Mouse (Mus musculus) urinary bladder, adult 18-20 months (tissue): ENCODE data around the gene Gcgr.

ENCODE experiments used
- DNase-seq, 2 experiments: peaks; one replicate each; pipeline ENCODE4 v3.0.0; 2022; ENCODE audit warnings: low spot score in 2 of 2, mixed read lengths in 2 of 2

Gene Gcgr

DNA sequence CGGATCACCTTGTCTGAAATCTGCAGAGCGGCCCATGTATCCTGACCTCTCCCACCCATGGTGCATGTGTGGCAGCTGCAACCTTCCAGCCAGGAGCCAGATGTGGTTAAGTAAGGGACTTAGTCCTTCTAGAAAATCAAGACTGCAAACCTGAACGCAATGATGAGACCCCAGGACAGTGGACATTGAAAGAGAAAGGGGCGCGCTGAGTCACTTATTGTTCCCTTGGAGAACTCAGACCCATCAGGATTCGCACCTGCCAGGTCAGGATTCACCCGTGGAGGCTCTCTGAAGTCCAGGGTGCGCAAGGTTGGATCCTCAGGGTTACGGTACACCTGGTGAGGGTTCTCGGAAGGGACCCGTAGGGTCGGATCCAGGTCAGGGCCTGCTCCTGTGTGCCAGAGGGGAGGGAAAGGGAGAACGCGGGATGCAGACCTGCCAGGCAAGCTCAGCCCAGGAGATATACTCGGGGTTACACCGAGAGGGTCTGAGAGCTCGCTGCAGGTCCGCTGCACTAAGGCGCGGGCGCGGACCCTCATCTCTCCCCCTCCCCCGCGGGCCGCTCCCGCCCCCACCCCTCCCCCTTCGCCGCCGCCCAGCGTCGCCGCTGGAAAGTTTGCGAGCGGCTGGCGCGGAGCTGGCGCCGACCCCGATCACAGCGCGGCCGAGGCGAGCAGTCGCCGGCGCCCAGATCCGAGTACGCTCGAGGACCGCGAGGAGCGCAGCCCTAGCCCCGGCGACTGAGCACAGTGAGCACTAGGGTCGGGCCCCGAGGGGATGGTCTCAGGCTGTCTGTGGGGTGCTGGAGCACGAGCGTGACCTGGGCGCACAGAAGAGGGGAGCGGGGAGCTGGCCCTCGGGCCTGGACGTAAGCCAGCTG is at the start of gene Gcgr:
TSS of gene Gcgr (plus strand) at position 615 of the 880 bp plus-strand sequence.
- DNase-seq, result no peak

DNA sequence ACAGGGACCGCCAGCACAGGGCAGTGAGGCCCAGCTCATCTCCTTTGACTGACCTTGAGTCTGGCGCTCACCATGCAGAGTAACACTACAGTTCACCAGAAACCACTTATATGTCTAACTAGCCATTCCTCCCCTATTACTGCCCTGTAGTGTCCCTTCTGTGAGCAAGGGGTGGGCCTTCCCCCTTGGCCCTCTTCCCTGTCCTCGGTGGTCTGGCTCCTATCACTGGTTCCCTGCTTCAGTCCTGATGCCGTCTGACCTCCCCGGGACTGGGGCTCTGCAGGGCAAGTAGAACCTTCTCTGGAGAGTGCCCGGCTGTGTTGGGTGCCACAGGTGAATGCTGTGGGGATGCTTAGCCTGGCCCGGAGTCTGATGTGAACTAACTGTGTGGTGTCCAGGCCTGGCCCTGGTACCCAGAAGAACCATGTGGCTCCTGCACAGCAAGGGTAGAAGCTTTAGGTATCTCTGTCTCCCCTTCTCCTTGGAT is 47.0 kb upstream of the Gcgr start:
- DNase-seq, result no peak

DNA sequence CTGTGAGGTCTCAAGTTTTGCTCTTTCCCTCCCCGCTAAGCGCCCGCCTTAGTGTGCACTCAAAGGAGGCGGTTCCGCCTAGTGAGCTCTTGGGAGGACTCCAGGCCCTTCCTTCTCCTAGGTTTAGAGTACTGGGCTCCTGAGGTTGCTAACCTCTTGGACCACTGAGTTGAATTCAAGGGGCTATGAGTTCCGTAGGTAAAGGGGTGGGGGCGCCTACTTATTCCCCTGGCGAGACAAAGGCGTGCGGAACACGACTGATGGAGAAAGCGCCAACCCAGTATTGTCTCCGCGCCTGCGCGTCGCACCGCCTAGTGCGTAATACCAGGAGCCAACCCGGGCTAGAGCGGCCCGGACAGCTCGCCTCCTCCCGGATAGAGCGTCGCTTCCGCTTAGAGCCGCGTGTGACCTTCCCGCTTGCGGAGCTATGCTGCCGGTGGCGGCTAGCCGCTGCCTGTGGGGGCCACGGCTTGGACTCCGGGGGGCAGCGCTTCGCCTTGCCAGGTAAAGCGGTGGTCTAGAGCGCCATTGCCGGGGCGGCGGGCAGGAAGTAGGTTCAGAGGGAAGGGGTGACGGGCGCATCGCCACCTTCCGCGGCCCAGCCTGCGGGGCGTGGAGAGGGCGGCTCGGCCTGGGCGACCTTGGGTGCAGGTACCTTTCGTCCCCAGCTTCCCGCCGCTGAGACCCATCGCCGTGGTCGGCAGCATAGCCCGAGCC is 46.1 kb upstream of the Gcgr start, which contains the start of gene Mrpl12:
TSS of gene Mrpl12 (plus strand) at position 349 of the 717 bp plus-strand sequence.
- DNase-seq, result peak; percentile 82 to 84

DNA sequence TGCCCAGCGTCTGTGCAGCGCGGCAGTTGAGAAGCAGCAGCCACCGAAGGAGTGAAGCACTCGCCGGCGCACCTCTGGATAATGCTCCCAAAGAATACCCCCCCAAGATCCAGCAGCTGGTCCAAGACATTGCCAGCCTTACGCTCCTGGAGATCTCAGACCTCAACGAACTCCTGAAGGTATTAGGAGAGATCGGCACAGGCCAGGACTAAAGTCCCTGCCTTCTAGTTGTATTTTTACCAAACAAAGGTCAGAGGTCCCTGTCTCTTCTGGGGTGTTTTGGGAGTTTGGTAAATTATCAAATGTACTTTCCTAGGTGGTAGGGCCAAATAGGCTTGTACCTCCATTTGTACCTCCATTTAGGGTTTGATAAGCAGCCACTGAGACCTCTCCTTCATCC is 45.2 kb upstream of the Gcgr start:
- DNase-seq, result no peak

DNA sequence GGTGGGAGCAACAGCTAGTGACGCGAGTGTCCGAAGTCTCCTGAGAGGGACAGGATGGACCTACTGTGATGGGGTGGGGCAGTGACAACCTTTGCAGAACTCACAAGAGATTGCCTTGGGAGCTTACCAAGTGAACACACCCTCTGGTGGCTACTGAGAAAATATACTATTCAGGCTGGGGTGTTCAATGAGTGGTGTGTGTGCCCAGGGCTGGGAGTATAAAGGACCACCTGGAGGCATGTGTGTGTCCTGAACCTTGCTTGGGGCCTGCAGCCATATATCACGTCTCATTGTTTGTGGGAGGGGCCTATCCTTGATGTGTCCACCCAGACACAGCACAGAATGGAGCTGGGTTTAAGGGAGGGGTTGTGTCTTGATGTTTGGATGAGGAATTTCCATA is 42.0 kb upstream of the Gcgr start:
- DNase-seq, result no peak

DNA sequence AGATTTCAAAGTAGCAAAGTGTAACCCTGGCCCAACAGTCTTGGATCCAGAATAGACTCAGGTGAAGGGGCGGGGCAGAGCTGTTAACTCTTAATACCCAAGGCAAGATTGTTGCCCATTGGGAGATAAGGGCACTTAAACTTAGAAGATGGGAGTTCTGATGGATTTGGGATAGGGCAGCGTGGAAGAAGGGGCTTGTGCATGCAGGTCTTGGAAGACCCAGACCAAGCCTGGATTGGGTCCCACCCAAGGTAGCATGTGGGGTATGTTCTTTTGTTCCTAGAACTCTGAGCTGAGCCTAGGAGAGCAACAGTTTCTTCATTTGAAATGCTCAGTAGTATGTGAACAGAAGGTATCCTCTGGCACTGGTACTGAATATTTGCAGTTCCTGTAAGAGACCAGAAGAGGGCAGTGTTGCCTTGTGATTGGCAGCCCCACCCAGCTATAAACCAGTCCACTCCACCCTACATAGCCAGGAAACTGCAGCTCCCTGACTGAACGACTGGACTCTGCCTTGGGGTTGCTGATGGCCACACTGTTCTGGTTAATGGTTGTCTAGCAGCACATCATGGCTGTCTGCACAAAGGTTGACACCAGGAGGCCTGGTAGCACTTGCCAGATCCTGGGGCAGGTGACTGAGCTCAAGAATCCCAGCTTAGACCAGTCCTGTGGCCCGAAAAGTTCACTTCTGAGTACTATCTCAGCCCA is 41.3 kb upstream of the Gcgr start:
- peak; percentile 39 to 72 for DNase-seq

DNA sequence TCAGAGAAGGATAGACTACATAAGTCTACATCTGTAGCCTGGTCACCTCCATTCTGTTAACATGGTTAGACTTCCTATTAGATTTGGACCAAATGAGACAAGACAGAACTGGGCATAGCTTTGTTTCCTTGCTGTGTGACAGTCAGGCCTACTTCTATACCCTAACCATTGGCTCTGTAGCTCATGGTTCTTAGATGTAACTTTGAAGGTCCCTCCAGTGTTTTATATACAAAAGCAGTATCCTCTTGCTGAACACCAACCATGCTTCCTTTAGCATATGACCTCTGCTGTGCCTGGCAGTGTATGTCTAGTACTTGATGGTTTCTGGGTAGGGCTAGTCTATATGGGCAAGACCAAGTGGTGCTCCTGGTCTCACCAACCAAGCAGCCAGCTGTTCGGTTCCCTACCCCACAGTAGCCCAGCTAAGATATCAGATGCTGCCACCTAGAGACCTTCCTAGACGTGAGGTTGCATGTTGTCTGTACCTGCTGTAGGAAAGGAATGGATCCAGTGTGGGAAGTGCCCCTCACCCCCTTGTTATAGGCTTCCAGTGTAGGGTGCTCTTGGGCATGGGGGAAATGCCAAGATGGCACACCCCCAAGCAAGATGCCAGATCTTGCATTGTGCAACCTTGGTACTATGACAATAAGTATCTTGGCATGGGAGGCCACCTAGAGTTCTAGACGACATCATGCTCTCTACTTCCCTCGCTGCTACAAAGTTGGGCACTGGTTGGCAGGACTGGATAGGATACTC is 40.0 kb upstream of the Gcgr start:
- no peak for DNase-seq

DNA sequence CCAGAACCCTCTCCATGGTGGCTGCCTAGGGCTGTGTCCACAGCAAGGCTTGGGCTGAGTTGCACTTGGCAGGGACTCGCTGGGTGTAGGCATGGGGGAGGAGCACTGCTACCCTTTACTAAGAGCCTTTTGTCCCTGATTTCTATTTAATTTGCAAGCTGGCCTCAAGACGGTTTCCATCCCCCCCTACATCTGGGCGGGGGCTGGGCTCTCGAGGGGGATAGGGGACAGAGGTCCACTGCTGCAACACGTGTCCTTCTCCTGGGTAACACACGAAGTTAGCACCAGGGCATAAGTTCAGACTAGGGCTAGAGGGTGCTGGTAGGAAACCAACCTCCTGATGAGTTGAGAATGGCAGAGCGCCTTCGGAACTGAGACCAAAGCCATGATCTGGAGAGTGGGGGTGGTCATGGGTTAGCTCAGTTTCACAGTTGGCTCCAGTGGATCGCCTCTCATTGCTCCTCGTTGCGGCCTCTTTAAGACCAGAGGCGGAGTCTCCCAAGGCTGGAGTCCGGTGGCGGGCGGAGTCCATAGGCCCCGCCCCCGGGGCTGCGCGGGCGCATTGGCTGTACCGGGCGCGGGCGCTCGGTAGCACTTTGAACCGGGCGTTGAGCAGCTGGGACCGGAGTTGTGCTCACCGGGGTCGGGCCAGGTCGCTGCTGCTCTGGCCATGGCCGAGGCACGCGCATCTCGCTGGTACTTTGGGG is 39.0 kb upstream of the Gcgr start, which contains the start of gene Slc25a10:
TSS of gene Slc25a10 (plus strand) at position 524 of the 707 bp plus-strand sequence.
- peak; percentile 81 to 85 for DNase-seq

DNA sequence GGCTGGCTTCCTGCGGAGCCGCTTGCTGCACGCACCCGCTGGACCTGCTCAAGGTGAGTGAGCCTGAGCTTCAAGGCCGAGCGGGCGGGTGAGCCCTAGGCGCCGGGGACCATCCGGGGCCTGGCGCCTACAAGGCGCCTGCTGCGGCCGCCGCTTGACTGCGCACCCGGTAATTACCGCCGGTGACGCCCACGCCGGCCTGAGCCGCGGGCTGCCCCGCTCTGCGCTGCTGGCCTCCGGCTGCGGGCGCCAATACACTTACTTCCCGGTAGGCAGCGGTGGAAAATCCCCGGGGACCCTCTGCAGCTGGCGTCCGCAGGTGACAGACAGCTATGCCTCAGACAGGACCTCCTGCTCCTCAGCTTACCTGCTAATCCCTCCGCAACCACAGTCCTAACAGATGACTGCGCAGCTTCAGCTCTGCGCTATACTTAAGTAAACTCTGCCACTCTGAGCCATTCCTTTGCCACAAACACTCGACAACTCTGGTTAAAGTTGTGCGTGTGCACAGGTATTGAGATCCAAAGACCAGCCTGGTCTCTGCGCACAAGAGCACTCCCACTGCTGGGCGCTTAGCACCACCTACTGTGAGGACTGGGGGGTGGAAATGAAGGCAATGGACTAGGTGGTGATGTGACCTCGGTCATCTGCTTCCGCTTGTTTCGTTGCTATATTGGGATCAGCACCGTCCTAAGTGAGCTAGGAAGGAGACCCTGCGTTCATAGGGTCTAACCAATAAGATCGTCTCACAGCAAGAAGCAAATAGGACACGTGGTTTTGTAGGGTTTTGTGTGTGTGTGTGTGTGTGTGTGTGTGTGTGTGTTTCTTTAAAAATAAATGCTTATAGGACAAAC is 38.2 kb upstream of the Gcgr start:
- no peak for DNase-seq

DNA sequence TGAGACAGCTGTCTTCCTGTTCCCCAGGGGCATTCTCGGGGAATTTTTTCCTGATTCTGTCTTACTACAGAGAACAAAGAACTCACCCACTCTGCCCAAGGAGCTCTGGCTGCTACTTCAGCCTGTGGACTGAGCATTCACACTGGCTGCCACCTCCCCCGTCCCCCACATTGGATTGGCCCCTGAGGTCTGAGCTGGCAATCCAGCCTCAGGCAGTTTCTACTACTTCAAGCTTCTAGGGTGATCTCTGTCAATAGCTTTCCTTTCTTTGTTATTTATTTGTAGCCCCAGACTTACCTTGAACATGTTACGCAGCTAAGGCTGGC is 37.7 kb upstream of the Gcgr start:
- no peak for DNase-seq

DNA sequence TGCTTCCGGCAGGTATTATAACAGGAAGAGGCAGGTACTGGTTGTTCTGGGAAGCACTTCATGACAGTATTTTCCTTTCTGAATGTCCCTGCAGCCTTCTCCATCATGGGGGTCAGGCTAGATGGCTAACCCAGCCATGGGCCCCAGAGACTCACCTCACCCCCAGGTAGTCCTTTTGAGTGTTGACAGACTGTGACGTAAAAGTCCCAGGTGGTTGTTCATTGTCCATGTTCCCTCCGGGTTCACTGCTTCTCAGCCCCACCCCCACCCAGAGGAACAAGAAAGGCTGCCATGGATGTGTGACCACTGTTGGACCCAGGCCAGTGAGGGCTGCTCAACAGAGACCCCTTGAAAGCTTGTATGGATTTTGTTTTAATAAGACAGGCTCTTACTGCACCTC is 37.1 kb upstream of the Gcgr start:
- DNase-seq, result no peak

DNA sequence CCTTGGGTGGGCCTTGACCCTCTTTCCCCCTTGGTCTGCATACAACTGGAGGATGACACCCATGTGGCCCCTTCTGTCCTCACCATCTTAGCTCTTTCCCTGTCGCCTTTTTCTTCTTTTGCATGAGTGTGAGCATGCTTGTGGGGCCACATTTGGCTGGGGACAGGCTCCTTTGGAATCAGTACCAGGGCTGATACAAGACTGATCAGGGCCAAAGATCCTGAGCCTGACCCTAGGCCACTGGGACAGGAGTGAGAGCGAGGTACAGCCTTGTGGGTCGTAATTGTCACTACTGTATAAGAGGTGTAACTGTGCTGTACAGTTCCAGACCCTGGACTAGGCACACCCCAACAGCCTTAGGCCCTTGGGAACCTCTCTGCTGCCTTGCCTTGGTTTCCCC is 36.6 kb upstream of the Gcgr start:
- DNase-seq, result no peak

DNA sequence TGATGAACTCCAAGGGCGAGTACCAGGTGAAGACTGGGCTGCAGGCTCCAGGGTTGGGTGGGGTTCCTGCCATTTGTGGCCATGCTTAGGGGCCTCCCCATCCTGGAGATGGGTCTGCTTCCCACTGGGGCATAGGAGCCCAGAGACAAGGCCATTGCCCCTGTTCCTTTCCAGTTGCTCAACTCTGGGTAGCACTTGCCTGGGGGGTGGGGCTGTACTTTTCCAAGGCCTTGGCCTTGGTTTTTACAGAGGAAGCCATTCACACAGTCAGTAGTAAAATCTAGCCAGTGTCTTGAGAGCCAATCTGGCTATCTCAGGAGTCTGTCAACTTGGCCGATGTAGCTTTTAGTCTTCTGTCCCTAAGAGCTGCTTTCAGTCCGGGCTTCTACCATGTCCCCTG is 33.1 kb upstream of the Gcgr start:
- DNase-seq, result no peak

DNA sequence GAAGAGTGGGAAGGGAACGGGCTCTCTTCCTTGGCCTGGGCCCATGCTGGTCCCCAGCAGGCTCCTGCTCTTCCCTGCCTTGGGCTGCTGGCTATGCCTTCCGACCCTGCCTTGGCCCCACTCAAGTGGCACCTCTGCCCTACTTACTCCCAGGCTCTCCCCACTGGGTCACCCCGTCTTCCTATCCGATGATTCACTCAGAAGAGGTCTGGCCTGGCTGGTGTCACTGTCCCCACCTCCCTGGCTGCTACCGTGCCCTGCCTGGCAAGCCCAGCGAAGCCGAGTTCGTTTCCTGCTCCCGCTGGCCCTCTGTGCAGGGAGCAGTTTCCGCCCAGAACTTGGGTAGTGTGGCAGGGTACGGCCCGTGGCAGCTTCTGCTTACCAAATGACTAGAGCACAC is 32.3 kb upstream of the Gcgr start:
- no peak for DNase-seq

DNA sequence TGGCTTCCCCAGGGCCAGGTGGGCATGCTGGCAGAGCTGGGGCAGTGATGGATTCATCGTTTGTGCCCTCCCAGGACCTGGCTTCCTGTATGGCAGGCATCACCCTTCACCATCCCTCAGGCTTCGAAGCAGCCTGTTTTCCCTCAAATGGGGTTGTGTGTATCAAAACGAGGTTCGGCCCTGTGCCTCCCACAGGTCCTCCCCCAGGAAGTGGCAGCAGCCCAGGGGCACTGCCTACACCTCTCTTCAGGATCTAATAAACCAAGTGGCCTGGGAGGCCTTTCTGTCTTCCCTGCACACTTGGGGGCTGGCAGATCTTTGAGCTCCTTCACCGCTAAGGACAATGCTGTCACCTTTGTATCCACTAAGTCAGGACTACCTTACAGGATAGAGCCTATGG is 31.6 kb upstream of the Gcgr start:
- DNase-seq, result no peak

DNA sequence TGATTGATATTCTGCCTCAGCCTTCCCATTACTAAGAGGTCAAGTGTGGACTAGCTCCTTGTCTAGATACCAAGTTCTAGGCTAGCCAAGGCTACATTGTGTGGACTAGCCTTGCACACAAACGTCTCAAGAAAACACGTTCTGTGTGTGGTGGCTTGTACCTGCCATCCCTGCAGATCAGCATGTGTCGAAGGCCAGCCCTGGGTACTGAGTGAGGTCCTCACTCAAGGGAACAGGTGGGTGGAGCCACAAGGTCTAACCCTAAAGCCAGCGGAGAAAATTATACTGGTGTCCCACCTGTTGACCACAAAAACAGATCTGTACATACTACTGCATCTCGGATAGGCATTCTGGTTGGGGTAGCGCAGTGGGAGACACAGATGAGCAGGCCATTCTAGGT is 30.6 kb upstream of the Gcgr start:
- no peak for DNase-seq

DNA sequence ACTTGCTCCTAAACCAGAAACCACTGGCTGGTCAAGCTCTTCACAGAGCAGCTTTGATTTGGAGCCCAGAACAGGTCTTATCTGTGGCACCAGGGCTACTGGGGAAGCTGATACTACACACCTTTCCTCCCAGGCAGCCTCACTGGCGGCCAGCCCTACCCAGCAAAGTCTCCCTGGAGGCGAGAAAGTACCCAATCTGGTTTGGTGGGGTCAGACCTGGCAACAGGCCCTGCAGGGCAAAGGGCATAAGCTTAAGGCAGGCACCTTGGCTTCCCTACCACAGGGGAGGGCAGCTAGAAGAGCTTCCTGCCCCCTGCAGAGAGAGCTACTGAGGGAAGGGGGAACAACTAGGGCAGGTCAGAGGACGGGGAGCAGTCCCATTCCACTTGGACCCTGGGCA is 30.1 kb upstream of the Gcgr start:
- DNase-seq, result peak; percentile 82 to 90

DNA sequence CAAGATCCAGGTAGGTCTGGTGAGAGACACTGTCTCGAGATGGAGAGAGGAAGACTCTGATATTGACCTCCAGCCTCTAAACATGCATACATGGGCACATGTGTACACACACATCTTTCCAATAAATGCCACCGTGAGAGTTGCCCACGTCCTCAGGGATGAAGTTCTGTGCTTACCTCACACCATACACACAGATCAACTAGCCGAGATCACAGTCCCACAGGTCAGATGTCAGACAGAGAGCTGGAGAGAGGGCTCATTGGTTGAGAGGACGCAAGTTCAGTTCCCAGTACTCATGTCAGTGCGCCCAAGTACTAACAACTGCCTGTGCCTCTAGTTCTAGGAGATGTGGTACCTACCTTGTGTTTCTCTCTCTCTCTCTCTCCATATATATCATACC is 29.5 kb upstream of the Gcgr start:
- no peak for DNase-seq

DNA sequence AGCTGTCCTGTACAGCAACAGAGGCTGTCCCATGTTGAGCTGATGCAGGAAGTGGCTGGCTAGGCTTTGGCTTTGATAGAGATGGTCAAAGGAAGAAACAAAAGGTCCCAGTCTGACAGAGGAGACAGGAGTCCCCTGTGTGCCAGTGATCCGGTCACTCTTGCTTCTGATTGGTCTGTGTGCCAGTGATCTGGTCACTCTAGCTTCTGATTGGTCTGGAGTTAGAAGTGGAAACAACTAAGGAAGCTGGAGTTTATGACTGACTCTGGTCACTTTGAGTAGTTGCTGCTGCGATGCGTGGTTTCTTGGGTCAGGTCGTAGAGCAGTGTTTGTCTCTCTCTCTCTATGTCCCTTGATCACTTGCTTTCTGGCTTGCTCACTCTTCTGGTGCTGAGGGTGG is 28.8 kb upstream of the Gcgr start:
- DNase-seq, result no peak

DNA sequence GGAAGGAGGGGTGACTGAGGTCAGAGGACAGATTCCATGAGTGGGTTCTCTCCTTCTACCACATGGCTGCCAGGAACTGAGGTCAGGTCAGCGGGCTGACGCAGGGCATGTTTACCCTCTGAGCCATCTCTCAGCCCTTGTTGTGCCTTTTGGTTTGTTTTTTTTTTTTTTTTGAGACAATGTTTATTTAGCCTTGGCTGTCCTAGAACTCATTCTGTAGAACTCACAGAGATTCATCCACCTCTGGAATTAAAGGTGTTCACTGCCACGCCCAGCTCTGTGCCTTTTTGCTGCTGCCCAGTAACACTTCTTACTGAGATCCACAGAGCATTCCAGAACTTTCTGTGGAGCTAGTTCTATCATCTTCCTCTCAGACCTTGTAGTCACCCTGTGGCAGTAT is 24.8 kb upstream of the Gcgr start:
- DNase-seq, result no peak
